Mouse (Mus musculus) lung, postnatal 0 days (tissue): Measurements from ENCODE around the gene Btbd3.

Experiments used
- CTCF ChIP-seq: IDR thresholded peaks from 2 replicates; pipeline ENCODE4 v1.5.1; 2016; ENCODE audit warnings: antibody characterized with exemption, mild to moderate bottlenecking
- EP300 ChIP-seq: IDR thresholded peaks from 2 replicates; pipeline ENCODE4 v1.6.1; 2016; ENCODE audit warnings: antibody characterized with exemption, mild to moderate bottlenecking, control low read depth

DNA sequence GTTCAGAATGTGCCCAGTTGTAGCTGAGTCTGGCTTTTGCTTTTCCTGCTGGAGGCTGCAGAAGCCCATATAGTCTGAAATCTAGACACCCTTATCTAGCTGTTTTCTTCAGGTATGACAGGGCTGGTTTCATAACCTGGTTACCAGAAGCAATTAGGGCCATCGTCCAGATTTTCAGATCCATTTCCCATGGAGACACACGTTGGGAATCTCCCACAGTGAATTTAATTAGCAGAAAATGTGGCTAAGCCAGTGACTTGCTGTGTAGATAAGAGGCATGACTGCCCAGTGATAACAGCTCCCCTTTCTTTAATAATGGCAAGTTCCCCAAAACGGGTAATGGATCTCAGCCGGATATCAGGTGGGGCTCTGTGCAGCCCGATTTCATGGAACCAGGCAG is 146.7 kb downstream of the Btbd3 start:
- no peak for TF ChIP-seq EP300
- TF ChIP-seq CTCF = no peak
